Mouse (Mus musculus) adrenal gland, postnatal 4 days (tissue): ENCODE data around the gene Egln2. TPM values are rescaled to one million over a fixed set of nuclear protein-coding genes. Genes with fewer than 3 reads are reported as not detected.

Source experiments
- DNase-seq, 2 experiments: peaks; one replicate each; pipeline ENCODE4 v3.0.0; 2021 to 2022; ENCODE audit warnings: low spot score in 2 of 2, mixed read lengths in 2 of 2
- total RNA-seq, 2 experiments: library from RNA; stranded (reverse); gene quantifications; 2 replicates each; pipeline ENCODE4 v1.2.3; 2021

Gene Egln2
- total RNA-seq, 2 experiments from 2014 or later = 106 to 111 TPM

DNA sequence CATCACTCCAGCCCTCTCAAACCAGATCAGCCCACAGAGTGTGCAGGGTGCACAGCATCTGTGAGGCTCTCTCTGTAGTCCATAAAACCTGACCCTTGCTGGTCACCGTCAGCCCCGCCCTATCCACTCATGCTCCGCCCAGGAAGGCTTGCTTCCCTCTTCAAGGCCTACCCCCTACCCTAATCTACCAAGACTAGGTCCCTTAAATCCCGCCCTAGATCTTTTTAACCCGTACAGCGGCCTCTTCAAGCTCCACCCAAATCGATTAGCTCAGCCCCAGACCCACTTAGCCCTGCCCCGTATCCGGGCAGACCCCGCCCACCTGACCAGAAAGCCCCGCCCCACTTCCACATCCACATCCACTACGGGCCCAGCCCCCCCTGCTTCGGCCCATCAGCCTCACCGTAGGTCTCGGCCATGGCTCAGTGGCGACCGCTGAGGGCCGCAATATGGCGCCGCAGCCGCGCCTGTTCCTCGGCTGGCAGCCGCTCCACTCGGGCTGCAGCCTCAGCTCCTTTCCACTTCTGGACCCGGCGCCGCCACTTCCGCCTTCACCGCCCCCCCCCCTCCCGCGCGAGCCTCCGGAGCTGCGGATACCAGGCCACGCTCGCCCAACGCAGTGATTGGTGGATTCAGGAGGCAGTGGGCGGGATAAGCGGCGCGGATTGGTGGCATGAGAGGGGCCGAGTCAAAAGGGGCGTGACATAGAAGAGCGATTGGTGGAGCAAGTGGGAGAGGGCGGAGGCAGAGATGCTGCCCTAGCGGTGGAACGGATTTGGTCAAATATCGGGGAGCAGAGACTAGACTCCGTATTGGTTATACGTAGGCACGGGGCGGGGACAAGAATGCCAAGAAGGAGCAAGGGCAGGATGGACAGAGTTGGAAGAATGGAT is 12.0 kb upstream of the Egln2 start, which contains the start of gene Rab4b:
TSS of gene Rab4b (minus strand) at position 573 of the 893 bp plus-strand sequence.
- peak; percentile 92 to 96 for DNase-seq

DNA sequence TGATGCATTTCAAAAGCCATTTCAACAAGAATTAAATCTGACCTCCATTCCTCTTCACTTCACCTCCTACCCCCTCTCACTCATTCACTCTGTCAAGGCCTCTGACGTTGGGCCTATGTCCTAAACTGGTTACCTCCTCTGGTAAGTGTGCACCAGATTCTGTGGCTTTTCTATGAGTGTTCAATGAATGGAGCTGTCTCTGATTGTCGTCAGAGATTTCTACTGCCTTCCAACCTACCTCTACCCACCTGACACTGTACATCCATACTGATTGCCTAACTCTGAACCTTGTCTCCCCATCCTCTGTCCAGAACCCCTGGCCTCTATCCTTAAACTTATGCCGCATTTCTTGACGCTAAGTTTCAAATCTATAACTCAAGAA is 11.3 kb upstream of the Egln2 start:
- DNase-seq = no peak

DNA sequence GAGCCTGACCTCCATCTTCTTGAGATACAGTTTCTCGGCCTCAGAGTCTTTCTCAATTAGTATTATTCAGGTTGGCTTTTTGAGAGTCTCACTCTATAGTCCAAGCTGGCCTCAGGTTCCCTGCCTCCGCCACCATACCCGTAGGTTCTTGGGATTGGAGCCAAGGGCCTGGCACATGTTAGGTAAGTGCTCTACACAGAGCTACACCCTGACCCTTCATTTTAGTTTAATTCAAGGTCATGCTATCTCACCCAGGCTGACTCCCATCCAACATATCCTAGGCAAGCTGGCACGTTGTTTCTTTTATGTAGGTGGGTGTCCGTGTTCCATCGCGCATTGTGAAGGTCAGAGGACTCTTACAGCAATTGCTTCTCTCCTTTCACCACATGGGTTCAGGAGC is 8.3 kb upstream of the Egln2 start:
- DNase-seq = no peak

DNA sequence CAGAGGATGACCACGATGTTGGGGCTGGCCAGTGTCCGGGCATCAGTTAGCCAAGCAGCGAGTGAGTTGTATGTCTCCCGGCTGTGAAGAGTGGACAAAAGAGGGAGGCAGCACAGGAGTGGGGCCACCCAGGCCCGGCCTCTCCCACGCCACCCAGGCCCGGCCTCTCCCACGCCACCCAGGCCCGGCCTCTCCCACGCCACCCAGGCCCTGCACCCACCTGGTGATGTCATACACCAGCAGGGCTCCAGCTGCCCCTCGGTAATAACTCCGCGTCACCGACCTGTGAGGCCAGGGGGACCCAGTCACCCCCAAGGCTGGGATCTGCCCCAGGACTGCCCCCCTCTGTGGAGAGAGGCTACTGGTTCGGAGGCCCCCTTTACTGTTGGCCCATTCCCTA is 7.9 kb upstream of the Egln2 start:
- no peak for DNase-seq

DNA sequence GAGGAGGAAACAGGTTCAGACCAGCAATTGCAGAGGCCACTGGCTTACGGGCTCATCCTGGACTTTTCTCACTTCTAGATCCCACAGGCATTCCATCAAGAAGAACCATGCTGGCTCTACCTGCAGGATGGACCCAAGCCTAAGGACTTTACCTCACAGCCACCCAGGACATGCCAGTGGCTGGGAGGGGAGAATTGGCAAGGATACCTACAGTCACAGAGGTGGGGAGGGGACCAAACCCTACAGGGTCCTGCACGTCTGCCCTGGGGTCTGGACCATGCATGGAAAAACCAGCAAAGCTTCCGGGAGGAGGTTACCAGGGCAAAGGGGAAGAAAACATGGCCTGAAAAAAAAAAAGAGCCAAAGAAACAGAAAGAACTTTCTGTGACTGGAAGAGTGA is 4.4 kb upstream of the Egln2 start:
- no peak for DNase-seq

DNA sequence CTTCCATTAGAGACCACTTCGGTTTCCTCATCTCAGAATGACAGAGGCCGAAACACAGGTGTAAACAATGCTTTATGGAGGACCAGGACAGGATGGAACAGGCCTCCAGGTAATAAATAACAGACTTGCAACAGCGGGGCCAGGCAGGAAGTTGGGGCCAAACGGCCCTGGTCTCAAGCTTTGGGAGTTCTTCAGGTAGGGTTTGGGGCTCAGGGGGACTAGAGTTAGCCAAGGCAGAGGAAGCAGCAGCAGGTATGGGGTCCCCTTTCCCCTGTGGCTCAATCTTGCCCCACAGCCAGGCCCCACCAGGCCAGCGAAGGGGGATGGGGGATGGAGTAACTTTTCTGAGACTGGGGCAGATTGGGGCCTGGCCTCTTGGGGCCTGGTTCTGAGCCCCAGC is 1.8 kb upstream of the Egln2 start:
- no peak for DNase-seq

DNA sequence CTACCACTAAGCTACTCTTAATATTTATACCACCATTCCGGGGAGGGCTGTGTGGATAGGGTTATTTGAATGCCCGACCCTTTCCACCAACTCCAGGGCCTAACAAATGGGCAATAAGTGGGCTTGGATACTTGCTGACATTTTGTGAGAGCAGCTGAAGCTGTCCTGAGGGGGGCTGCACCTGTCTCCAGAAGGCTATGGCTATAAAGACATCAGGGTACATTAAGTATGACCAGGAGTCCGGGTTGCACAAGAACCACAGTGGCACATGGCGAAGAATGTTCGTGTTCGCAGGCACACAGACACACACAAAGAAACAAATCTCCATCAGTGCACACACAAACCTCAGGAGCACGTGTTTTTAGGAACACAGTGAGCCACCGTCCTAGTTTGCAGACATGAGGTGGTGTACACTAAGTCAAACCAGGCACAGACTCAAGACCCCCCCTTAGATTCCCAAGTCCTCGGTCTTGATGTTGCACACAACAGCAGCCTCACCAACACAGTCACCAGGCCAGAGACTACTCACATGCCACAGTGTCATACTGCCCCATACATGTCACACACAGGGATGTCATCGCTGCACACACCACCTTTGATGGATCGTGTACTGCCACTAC is 983 bp upstream of the Egln2 start:
- DNase-seq = no peak

DNA sequence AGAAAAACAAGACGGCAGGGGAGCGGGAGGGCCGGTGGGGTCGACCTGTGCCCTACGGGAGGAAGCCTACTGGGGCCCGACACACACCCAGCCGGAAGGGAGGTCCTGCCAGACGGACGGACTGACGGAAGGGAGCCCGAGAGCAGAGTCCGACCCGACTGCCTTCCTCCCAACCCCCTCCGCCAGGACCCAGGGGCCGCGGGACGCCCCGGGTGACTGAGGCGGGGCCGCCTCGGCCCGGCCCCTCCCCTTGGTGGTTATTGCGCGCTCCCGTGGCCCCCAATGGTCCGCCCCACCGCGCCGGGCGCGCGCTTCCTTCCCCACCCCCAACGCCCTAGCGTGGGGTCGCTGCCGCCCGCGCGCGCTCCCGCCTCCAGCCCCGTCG is 381 bp downstream of the Egln2 start:
- peak; percentile 82 to 84 for DNase-seq

DNA sequence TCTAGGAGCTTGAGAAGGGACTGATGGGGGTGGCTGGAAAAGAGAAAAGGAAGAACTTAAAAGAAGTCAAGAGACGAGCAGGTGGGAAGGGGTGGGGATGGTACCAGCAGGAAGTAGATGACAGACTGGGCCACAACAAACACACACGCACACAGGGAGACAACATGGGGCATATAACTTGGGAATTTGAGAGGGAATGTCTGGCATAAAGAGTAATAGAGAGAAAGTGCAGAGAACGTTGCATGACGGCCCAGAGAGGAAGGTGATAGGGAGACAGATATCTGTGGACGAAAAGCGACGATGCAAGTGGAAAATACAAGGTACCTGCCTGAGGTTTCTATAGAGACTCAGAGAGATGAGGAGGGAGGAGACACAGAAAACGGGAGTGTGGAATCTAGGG is 906 bp downstream of the Egln2 start:
- no peak for DNase-seq

DNA sequence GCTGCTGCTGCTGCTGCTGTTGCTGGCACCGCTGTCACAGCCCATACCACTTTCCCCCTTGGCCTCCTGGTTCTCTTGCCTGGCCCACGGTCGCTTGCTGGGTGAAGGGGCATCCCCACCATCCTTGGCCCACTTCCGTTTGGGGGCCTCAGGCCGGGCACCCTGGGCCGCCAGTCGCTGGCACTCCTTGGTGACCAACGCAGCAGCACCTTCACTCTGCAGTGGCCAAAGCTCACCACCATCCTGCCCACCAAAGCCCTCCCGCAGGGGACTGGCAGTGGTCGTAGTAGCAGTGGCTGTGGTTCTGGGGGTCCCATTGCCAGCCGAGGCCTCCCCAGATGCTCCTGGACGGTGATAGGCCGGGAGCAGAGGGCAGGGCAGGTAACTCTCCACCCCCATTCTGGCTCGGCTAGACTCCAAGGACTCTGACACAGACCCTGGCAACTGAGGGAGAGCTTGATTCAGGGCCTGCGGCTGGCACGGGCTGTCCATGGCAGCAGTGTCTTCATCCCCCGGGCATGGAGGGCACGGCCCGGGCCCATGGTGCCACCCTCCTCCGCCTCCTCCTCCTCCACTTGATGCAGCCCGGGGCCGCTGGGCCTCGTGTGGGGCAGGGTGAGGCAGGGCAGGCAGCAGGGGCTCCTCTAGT is 1.5 kb downstream of the Egln2 start:
- peak in 1 of 2 experiments; percentile 55 for DNase-seq

DNA sequence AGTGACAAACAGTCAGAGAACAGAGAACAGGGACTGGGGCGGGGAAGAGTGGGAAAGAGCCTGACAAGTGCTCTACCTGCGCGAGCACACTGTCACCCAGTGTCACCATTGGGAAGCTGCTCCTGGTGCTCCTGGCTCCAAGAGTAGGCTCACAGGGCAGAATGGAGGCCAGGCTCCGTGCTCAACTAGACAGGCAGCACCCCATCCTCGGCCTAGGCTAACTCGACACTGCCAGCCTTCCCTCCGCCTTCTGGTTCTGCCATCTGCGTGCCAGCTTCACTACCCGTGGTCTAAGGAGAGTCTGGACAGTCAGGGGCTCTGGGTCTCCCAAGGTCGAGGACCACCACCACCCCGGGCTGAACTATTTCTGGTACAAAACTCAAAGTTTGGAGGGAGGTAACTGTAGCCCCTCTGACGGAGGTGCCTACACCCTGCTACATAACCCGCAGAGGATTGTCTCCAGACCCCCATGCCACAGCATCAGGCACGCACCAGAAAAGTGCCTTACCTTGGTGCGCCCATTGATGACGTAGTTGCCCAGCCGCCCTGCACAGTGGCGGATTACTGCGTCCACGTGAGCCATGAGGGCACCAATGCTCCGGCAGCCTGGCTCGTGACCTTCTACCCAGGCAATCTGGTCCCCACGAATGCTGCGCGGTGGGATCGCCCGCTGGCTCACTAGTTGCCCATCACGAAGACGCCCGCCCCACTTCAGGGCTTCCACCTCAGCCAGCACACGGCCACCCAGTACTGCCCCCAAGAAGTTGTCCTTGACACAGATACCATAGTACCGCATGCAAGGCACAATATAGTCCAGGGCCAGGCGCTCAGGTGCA is 2.3 kb downstream of the Egln2 start:
- DNase-seq = no peak

DNA sequence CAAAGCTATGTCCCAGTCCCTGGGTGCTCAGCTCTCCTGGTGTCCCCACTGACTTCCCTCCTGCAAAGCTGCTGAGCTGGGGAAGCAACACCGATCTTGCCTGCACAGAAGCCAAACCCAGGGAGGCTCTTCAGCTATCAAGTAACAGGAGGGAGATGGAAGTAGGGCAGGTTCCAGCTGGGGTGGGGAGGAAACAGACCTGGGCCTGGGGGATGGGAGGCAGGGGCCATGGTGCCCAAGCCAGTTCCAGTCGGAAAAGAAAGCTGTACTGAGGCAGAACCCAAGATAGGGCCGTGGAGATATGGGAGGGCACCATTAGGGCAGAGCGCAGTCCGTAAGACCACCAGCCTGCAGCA is 3.2 kb downstream of the Egln2 start:
- no peak for DNase-seq

DNA sequence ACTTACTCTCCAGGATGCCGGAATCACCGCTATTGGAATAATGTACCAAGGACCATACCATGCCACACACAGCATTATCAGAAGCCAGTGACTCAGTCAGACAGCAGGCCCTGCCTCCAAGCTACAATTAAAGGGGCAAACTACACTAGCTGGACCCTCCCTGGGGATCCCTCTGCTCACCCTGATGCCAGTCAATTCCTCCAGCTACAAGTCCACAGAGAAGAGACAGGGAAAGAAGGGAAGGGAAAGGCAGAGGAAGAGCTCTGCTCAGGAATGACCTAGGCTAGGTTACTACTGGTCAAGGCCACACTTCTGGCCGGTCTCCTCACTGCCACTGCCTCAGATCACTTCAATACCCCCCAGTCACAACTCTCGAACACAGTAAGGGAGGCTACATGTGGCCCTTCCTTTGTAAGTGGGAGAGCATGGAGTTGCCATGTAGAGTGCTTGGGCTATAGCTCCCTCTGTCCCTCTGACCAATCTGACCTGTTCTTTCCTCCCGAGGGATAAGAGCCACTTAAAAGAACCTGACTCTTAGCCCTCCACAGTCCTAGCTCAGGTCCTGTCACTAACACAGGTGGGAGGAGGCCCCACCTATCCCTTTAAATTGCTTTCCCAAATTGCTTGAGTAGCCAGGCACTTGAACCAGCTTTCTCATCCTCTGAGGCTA is 3.7 kb downstream of the Egln2 start:
- no peak for DNase-seq

DNA sequence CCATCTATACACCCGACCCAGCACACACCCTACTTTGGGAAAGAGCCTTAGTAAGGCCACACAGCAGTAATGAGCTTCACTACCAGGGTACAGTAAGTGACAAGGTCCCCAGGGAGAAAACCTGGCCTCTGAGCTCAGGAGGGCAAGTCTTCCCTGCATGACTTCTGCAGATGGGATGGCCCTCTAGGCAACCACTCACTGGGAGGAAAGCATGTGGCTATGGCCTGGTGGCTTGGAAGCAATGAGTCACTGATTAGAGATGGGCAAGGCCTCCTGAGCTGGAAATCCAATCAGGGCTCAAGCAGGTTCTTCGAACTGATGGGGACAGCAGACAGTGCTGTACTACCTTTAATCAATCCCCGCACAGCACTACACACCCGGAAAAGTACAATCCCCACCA is 4.9 kb downstream of the Egln2 start:
- DNase-seq = no peak

DNA sequence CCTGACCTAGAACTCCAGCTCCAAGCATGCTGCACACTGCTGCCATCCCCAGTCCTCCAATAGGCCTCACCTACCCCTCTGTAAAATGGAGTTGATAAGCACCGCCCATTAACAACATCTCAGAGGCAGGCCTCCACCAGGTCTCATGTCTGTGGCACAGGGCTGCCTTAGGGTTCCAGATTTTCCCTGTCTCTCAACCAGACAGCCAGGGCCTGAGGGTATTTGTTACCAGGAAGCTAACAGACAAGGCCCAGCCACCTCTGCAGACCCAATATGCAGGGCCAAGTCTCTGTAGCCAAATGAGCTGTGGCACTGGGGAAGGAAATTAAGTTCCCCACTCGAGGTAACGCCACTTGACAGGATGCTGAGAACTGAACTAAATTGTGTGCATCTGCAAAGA is 5.7 kb downstream of the Egln2 start:
- no peak for DNase-seq

DNA sequence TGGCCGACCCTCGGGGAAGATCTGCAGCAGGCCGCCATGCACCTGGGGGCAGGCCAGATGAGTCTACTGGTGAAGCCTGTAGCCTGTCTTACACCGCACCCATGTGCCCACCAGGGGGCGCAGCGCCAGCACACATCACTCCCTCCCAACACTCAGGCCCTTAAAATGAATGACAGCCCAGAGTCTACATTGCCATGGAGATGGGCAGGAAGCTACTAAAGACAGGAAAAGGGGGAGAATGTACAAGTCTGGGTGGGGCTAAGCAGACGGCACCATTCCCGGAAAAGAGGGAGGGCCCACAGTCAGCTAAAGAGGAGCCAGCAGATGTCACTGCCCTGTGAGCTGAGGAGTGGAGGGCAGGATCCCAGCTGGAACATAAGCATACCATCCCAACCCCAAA is 6.7 kb downstream of the Egln2 start:
- DNase-seq = peak; percentile 68 to 73

DNA sequence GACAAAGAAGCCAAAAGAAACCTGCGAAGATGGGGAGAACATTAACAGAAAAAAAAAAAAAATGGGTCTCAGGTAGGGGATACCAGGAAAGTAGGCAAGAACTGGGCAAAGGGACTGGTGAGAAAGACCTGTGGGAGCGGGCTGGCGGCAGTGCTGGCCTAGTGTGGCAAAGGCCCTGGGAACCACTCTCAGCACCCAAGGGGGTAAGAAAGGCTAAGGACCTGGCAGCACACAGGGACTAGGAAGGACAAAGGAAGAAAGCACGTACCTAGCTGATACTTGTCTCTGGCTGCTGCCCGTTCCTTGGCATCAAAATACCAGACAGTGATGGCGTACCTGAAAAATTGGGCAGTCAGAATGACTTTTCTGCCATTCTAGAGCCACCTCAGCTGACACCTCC is 7.3 kb downstream of the Egln2 start:
- no peak for DNase-seq

DNA sequence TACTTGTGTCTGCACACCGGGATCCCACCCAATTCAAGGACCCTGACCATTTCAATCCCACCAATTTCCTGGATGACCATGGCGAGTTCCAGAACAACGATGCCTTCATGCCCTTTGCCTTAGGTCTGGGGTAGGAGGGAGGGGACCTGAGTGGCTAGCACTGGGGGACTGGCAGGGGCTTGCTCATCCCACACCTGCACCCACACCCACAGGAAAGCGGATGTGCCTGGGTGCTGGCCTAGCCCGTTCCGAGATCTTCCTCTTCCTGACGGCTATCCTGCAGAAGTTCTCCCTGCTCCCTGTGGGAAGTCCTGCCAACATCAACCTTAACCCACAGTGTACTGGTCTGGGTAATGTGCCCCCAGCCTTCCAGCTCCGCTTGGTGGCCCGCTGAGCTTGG is 8.4 kb downstream of the Egln2 start:
- no peak for DNase-seq

DNA sequence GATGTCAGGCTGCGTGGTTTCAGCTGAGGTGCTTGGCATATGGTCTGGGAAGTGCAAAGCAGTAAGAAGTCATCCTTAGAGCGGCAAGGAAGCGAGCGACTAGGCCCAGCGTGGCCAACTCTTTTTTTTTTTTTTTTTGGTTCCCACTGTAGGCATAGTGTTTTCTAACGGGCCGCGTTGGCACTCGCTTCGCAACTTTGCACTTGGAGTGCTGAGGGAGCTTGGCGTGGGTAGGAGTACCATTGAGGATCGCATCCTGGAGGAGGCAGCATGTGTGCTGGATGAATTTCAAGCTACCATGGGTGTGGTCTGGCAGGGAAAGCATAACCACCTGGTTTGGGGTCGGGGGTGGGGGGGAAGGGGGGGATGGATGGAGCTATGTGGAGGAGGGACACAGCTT is 10.6 kb downstream of the Egln2 start:
- no peak for DNase-seq

DNA sequence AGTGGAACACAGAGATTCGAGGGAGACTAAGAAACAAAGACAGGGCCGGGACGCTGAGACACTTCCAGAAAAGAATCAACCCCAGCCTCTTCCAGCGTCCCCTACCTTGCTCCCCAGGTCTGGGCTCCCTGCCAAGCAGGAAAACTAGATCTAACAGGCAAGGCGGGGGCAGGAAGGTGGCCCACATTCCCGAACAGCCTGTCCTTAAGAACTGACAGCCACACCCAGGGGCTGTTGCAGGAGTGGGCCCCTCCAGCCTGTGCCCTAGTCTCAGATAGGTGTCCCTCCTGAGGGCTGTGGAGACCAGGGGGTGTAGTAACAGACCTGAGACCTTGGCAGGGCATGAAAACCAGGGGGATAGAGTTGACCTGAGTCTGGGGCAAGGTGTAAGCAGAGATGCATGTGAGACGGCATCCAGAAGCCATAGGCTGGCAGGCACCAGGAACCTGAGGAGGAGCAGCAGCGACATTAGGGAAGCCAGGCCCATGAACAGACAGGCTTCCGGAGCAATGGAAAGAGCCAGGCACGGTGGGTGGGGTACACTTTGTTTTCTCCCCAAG is 13.3 kb downstream of the Egln2 start, which contains the start of gene Cyp2t4:
TSS of gene Cyp2t4 (plus strand) at position 510 of the 560 bp plus-strand sequence.
- no peak for DNase-seq
